Mouse (Mus musculus) liver, embryonic 14.5 days (tissue): Measurements from ENCODE around the gene Adcy4. TPM values are rescaled to one million over a fixed set of nuclear protein-coding genes. Genes with fewer than 3 reads are reported as not detected.

ENCODE experiments used
- ATAC-seq: fragments of 200-750 bp; cut with Nextera tagmentation; 2 replicates; pipeline ENCODE4 v1.8.0; 2017; ENCODE audit warnings: moderate number of reproducible peaks, mild to moderate bottlenecking, moderate library complexity; ENCODE audit not compliant: insufficient read depth
- DNase-seq, 3 experiments: peaks; one replicate each; pipeline ENCODE4 v3.0.0-alpha.2; 2012 to 2013; ENCODE audit warnings: low read depth in 3 of 3, low spot score in 3 of 3
- H3K27ac ChIP-seq: fragments of 300-500 bp; sonication (generic); 2 replicates; pipeline ENCODE4 v1.5.1; 2014; ENCODE audit warnings: moderate library complexity, mild to moderate bottlenecking, control low read depth, inconsistent platforms
- H3K27me3 ChIP-seq: fragments of 300-500 bp; sonication (generic); 2 replicates; pipeline ENCODE4 v1.6.1; 2014; ENCODE audit warnings: mild to moderate bottlenecking, low read length, moderate library complexity; ENCODE audit not compliant: control insufficient read depth, insufficient read depth
- H3K36me3 ChIP-seq: fragments of 300-500 bp; sonication (generic); replicated peaks from 2 replicates; pipeline ENCODE4 v1.6.1; 2014; ENCODE audit warnings: low read depth; ENCODE audit not compliant: control insufficient read depth, insufficient read depth
- H3K4me1 ChIP-seq, 2 experiments: fragments of 200-500 bp in 1 of 2; fragments of 300-500 bp in 1 of 2; sonication (generic) in 1 of 2; replicated peaks; 2 replicates each; pipeline ENCODE4 v1.6.1; 2012 to 2014; ENCODE audit warnings: antibody characterized with exemption in 1 of 2, inconsistent platforms in 1 of 2, low read length in 1 of 2; ENCODE audit not compliant: control insufficient read depth in 2 of 2, insufficient read depth in 2 of 2
- H3K4me2 ChIP-seq: fragments of 300-500 bp; sonication (generic); 2 replicates; pipeline ENCODE4 v1.6.1; 2014; ENCODE audit warnings: low read depth, mild to moderate bottlenecking, control low read depth, moderate library complexity
- H3K4me3 ChIP-seq, 2 experiments: fragments of 200-500 bp in 1 of 2; fragments of 300-500 bp in 1 of 2; sonication (generic) in 1 of 2; 2 replicates each; pipeline ENCODE4 v1.5.1; 2012 to 2014; ENCODE audit warnings: low read depth in 2 of 2, low read length in 2 of 2, mild to moderate bottlenecking in 2 of 2, control low read depth in 1 of 2, inconsistent platforms in 1 of 2, moderate library complexity in 1 of 2; ENCODE audit not compliant: insufficient read depth in 1 of 2
- H3K9ac ChIP-seq: fragments of 300-500 bp; sonication (generic); replicated peaks from 2 replicates; pipeline ENCODE4 v1.6.1; 2014; ENCODE audit warnings: mild to moderate bottlenecking, control low read depth, moderate library complexity
- H3K9me3 ChIP-seq: fragments of 300-500 bp; sonication (generic); 2 replicates; pipeline ENCODE4 v1.6.1; 2016; ENCODE audit warnings: low read length, mixed read lengths; ENCODE audit not compliant: control insufficient read depth
- CTCF ChIP-seq: IDR thresholded peaks from 2 replicates; pipeline ENCODE4 v1.5.1; 2016; ENCODE audit warnings: antibody characterized with exemption, low read depth, control low read depth
- EP300 ChIP-seq: IDR thresholded peaks from 2 replicates; pipeline ENCODE4 v1.6.1; 2016; ENCODE audit warnings: antibody characterized with exemption, low read depth
- WGBS: fragments of 180-500 bp; shearing (Covaris S2); extraction: QIAGEN DNeasy Blood & Tissue Kit; methylation state at CpG from one replicate; pipeline ENCODE4 v1.1.7; 2014; ENCODE audit not compliant: insufficient replicate concordance; 5-methylcytosine and 5-hydroxymethylcytosine counted together
- polyA plus RNA-seq, 2 experiments: library from polyadenylated mRNA; depleted of rRNA in 1 of 2; stranded (reverse) in 1 of 2; unstranded in 1 of 2; fragments of >200 nt; fragmentation: Nextera tagmentation in 1 of 2; extraction: Ambion mirVana in 1 of 2; gene quantifications; 2 replicates each; pipeline versions ENCODE4 v1.2.1 to v1.2.3; 2012 to 2014

Gene Adcy4
- polyA plus RNA-seq, 2 experiments = 0.66 to 1.0 TPM

GRCm38 (mm10) chr14:55824001-55824480 lies 40.1 kb upstream of the Adcy4 start:
- H3K9ac ChIP-seq = no peak overlapping the region
- H3K4me3 ChIP-seq = peak overlapping the region; percentile 38 to 53; a peak in 3 of 4 replicates

GRCm38 (mm10) chr14:55822991-55823762 lies 39.3 kb upstream of the Adcy4 start, which contains the start of gene Nfatc4:
Gene Nfatc4 (plus strand): TSS chr14:55823144.
- H3K9ac ChIP-seq = peak within 1 kb of the TSS; percentile 24; the same call in 1 of the 2 replicates
- WGBS = under 1% methylated on average over 46 of the region's 46 CpGs
- peak; percentile 27; the same call in 1 of the 2 replicates for ATAC-seq

More at GRCm38 (mm10) chr14:55824001-55824480, 40.1 kb upstream of the Adcy4 start:
- 10% methylated on average over 10 of the region's 10 CpGs for WGBS
- DNase-seq (no peak), ATAC-seq (no peak)
- no peak for TF ChIP-seq EP300
- no peak for TF ChIP-seq CTCF
- H3K9me3 ChIP-seq = no peaks in the 10 kb centered on the region
- H3K27ac ChIP-seq = no peak overlapping the region
- peaks cover 53% of the 10 kb centered on the region for H3K27me3 ChIP-seq
- H3K4me1 ChIP-seq = peaks cover 0 to 3% of the 10 kb centered on the region in 2 experiments; a peak in 2 of 4 replicates
- no peaks in the 10 kb centered on the region for H3K36me3 ChIP-seq
- peak overlapping the region; percentile 71 for H3K4me2 ChIP-seq

GRCm38 (mm10) chr14:55822435-55822990 lies 38.6 kb upstream of the Adcy4 start:
- DNase-seq (peak; percentile 53 to 57 (median 54)), ATAC-seq (no peak)
- Histone ChIP-seq H3K36me3 (no peaks in the 10 kb centered on the region), H3K4me2 (peak overlapping the region; percentile 71), H3K4me3 (0 out of 4 replicates have a peak overlapping the region, but pooled peaks of 1 of the 2 experiments have one; percentile 20), H3K9ac (no peak overlapping the region; the same call in 1 of the 2 replicates), H3K9me3 (no peaks in the 10 kb centered on the region), H3K4me1 (peaks cover 0 to 3% of the 10 kb centered on the region in 2 experiments; a peak in 2 of 4 replicates), H3K27ac (no peak overlapping the region), H3K27me3 (peaks cover 50% of the 10 kb centered on the region)
- 5% methylated on average over 13 of the region's 13 CpGs for WGBS
- no peak for TF ChIP-seq EP300
- TF ChIP-seq CTCF = peak; percentile 94

More at GRCm38 (mm10) chr14:55822991-55823762, 39.3 kb upstream of the Adcy4 start, which contains the start of gene Nfatc4:
- H3K4me2 ChIP-seq = peak within 1 kb of the TSS; percentile 71
- no peaks in the 10 kb centered on the region for H3K9me3 ChIP-seq
- peak within 1 kb of the TSS; percentile 38 to 53 for H3K4me3 ChIP-seq
- no peak within 1 kb of the TSS for H3K27ac ChIP-seq
- DNase-seq = no peak
- peaks cover 0 to 3% of the 10 kb centered on the region in 2 experiments; a peak in 2 of 4 replicates for H3K4me1 ChIP-seq
- H3K27me3 ChIP-seq = peaks cover 53% of the 10 kb centered on the region
- no peaks in the 10 kb centered on the region for H3K36me3 ChIP-seq
- TF ChIP-seq CTCF (no peak), EP300 (no peak)

GRCm38 (mm10) chr14:55820576-55820975 lies 36.7 kb upstream of the Adcy4 start:
- no peak for ATAC-seq
- no peaks in the 10 kb centered on the region for H3K9me3 ChIP-seq
- no peak overlapping the region for H3K4me2 ChIP-seq
- H3K27ac ChIP-seq = no peak overlapping the region
- DNase-seq = no peak
- TF ChIP-seq EP300 (no peak), CTCF (no peak)
- H3K4me1 ChIP-seq = peaks cover 0 to 3% of the 10 kb centered on the region in 2 experiments; a peak in 2 of 4 replicates
- WGBS = 71% methylated on average over 9 of the region's 9 CpGs
- H3K36me3 ChIP-seq = no peaks in the 10 kb centered on the region
- H3K4me3 ChIP-seq = no peak overlapping the region
- no peak overlapping the region for H3K9ac ChIP-seq
- H3K27me3 ChIP-seq = peaks cover 31% of the 10 kb centered on the region
